Mouse (Mus musculus) myocyte (in vitro differentiated cells): ENCODE measurements around the gene Sema5a. TPM values are rescaled to one million over a fixed set of nuclear protein-coding genes. Genes with fewer than 3 reads are reported as not detected.

Source experiments
- H3K27me3 ChIP-seq: one replicate; pipeline ENCODE4 v1.6.1; 2011; ENCODE audit not compliant: control insufficient read depth, insufficient read depth, insufficient read length
- H3K36me3 ChIP-seq: one replicate; pipeline ENCODE4 v1.6.1; 2011; ENCODE audit not compliant: control insufficient read depth, insufficient read depth
- H3K4me2 ChIP-seq: one replicate; pipeline ENCODE4 v1.6.1; 2011; ENCODE audit warnings: low read depth, control low read depth
- H3K4me3 ChIP-seq: one replicate; pipeline ENCODE4 v1.5.1; 2011; ENCODE audit warnings: mild to moderate bottlenecking, control low read depth, moderate library complexity
- H3K79me2 ChIP-seq: one replicate; pipeline ENCODE4 v1.6.1; 2011; ENCODE audit not compliant: control insufficient read depth, insufficient read depth
- H3ac ChIP-seq: one replicate; pipeline ENCODE4 v1.6.1; 2011; ENCODE audit not compliant: control insufficient read depth, insufficient read length
- CEBPB ChIP-seq: IDR thresholded peaks from 2 replicates; pipeline ENCODE4 v1.6.1; 2011; ENCODE audit warnings: mild to moderate bottlenecking, moderate library complexity; ENCODE audit not compliant: poor library complexity, insufficient read depth, severe bottlenecking
- E2F4 ChIP-seq: IDR thresholded peaks from one replicate; pipeline ENCODE4 v1.6.1; 2011; ENCODE audit warnings: mild to moderate bottlenecking, control low read depth, moderate library complexity; ENCODE audit not compliant: insufficient read depth
- MAX ChIP-seq: IDR thresholded peaks from one replicate; pipeline ENCODE4 v1.6.1; 2011; ENCODE audit warnings: low read depth, mild to moderate bottlenecking, control low read depth
- MYOD1 ChIP-seq, 3 experiments: IDR thresholded peaks; one replicate each; pipeline ENCODE4 v1.6.1; 2011; ENCODE audit warnings: control low read depth in 2 of 3, low read depth in 2 of 3, mild to moderate bottlenecking in 2 of 3, moderate library complexity in 1 of 3; ENCODE audit not compliant: insufficient read length in 2 of 3, control insufficient read depth in 1 of 3
- MYOG ChIP-seq, 3 experiments: IDR thresholded peaks; one replicate each; pipeline ENCODE4 v1.6.1; 2011; ENCODE audit warnings: control low read depth in 2 of 3, low read depth in 2 of 3, mild to moderate bottlenecking in 2 of 3; ENCODE audit not compliant: insufficient read length in 2 of 3, control insufficient read depth in 1 of 3, insufficient read depth in 1 of 3
- POLR2A ChIP-seq: IDR thresholded peaks from one replicate; pipeline ENCODE4 v1.6.1; 2011; ENCODE audit warnings: low read depth, mild to moderate bottlenecking, control low read depth, moderate library complexity; ENCODE audit not compliant: insufficient read length
- POLR2AphosphoS2 ChIP-seq: IDR thresholded peaks from one replicate; pipeline ENCODE4 v1.6.1; 2011; ENCODE audit warnings: low read depth, control low read depth; ENCODE audit not compliant: insufficient read length
- REST ChIP-seq: IDR thresholded peaks from one replicate; pipeline ENCODE4 v1.6.1; 2011; ENCODE audit warnings: mild to moderate bottlenecking, control low read depth, moderate library complexity; ENCODE audit not compliant: insufficient read depth, insufficient read length
- SRF ChIP-seq: IDR thresholded peaks from one replicate; pipeline ENCODE4 v1.6.1; 2011; ENCODE audit warnings: low read depth; ENCODE audit not compliant: control insufficient read depth, insufficient read length
- TCF12 ChIP-seq: IDR thresholded peaks from one replicate; pipeline ENCODE4 v1.6.1; 2011; ENCODE audit warnings: mild to moderate bottlenecking, control low read depth; ENCODE audit not compliant: poor library complexity, insufficient read depth, severe bottlenecking
- TCF3 ChIP-seq: IDR thresholded peaks from one replicate; pipeline ENCODE4 v1.6.1; 2011; ENCODE audit warnings: low read depth, control low read depth; ENCODE audit not compliant: insufficient read length
- USF1 ChIP-seq: IDR thresholded peaks from one replicate; pipeline ENCODE4 v1.6.1; 2011; ENCODE audit warnings: low read depth, mild to moderate bottlenecking, control low read depth, moderate library complexity
- polyA plus RNA-seq: library from polyadenylated mRNA; unstranded; fragments of >200 nt; fragmentation: generic; extraction: Trizol; gene quantifications from one replicate; pipeline ENCODE4 v1.2.1, GENCODE M21; 2012; ENCODE audit warnings: missing spikeins

The Sema5a gene
- polyA plus RNA-seq, 1 experiment, result 7.1 TPM

DNA sequence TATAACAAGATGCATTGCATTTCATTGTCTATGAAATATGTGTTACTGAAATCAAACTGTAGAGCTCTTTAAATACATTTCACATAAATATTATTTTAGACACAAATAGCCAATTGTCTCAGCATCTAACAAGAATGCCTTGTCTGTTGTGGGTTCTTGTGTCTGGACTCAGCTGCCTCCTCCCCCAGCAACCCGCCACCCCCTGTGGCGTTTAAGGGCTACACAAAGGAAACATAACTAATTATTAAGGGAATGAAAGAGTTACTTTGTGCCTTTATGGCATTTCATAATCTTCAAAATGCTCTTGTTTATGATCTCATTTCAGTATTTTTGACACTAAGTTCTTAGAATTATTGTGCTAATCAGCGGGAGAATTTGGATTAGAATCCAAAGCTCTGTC, 298.6 kb downstream of the Sema5a start:
- no peak for TF ChIP-seq USF1
- Histone ChIP-seq H3K79me2 (no peaks in the 10 kb centered on the region), H3K4me3 (no peak overlapping the region), H3ac (no peak overlapping the region), H3K36me3 (no peaks in the 10 kb centered on the region), H3K4me2 (no peak overlapping the region), H3K27me3 (no peaks in the 10 kb centered on the region)

GRCm38 (mm10) chr15:32545455-32545854, 300.8 kb downstream of the Sema5a start:
- TF ChIP-seq USF1 (no peak), MYOG (IDR thresholded peaks at IDR 0.05; ENCODE audit: control insufficient read depth in 1 of 3, insufficient read depth in 1 of 3, insufficient read length in 2 of 3, low read depth in 2 of 3) (no peak), TCF12 (no peak), CEBPB (no peak), TCF3 (no peak), POLR2A (no peak), E2F4 (no peak), MAX (no peak), SRF (no peak), MYOD1 (IDR thresholded peaks at IDR 0.05; ENCODE audit: control insufficient read depth in 1 of 3, insufficient read length in 2 of 3, low read depth in 2 of 3) (no peak), POLR2AphosphoS2 (no peak), REST (no peak)
- Histone ChIP-seq H3K4me2 (no peak overlapping the region), H3K36me3 (no peaks in the 10 kb centered on the region), H3K27me3 (no peaks in the 10 kb centered on the region), H3K4me3 (no peak overlapping the region), H3K79me2 (no peaks in the 10 kb centered on the region), H3ac (no peak overlapping the region)

GRCm38 (mm10) chr15:32546746-32547145, 302.1 kb downstream of the Sema5a start:
- no peak for TF ChIP-seq POLR2AphosphoS2
- TF ChIP-seq TCF12, result no peak
- no peak for TF ChIP-seq SRF
- no peak for TF ChIP-seq CEBPB
- no peaks in the 10 kb centered on the region for H3K36me3 ChIP-seq
- H3K79me2 ChIP-seq, result no peaks in the 10 kb centered on the region
- H3K4me3 ChIP-seq, result no peak overlapping the region
- no peak overlapping the region for H3ac ChIP-seq
- no peaks in the 10 kb centered on the region for H3K27me3 ChIP-seq
- no peak overlapping the region for H3K4me2 ChIP-seq

GRCm38 (mm10) chr15:32558925-32559324, 314.3 kb downstream of the Sema5a start:
- Histone ChIP-seq H3K79me2 (no peaks in the 10 kb centered on the region), H3ac (no peak overlapping the region), H3K36me3 (no peaks in the 10 kb centered on the region), H3K4me3 (no peak overlapping the region), H3K27me3 (no peaks in the 10 kb centered on the region), H3K4me2 (no peak overlapping the region)
- TF ChIP-seq USF1, result no peak
- TF ChIP-seq MYOD1 (IDR thresholded peaks at IDR 0.05; ENCODE audit: control insufficient read depth in 1 of 3, insufficient read length in 2 of 3, low read depth in 2 of 3), result no peak
- no peak for TF ChIP-seq REST
- no peak for TF ChIP-seq TCF3
- TF ChIP-seq TCF12, result no peak
- no peak for TF ChIP-seq POLR2A

- Histone ChIP-seq H3K79me2 (no peaks in the 10 kb centered on the region), H3K4me2 (no peak overlapping the region), H3K36me3 (no peaks in the 10 kb centered on the region), H3K4me3 (no peak overlapping the region), H3ac (no peak overlapping the region), H3K27me3 (no peaks in the 10 kb centered on the region)
- TF ChIP-seq MAX (no peak), CEBPB (no peak), TCF12 (no peak), E2F4 (no peak), TCF3 (no peak), USF1 (no peak), POLR2AphosphoS2 (no peak), MYOG (IDR thresholded peaks at IDR 0.05; ENCODE audit: control insufficient read depth in 1 of 3, insufficient read depth in 1 of 3, insufficient read length in 2 of 3, low read depth in 2 of 3) (no peak), SRF (no peak), REST (no peak)
Observed at GRCm38 (mm10) chr15:32562600-32562999, 318.0 kb downstream of the Sema5a start.
